Comparison of ENCODE assay signal across 21 mouse cellular contexts in the genomic region with DNA sequence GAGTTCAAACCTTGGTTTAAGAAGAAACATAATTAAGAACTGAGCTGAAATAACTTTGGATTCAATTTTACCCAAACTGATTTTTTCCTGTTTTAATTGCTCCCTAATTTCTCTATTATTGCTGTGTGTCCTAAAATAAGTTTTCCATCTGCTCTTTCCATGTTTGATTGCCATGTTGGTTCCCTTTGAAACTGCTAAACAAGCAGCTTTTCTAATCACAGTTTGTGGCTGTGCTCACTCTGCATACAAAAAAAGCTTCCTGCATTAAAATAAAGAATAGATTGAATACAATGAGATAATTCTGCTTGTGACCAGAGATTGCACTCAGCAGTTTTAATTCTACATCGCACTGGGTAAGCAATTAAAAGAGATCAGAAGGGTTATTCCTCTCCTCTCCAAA.
"Had no signal": no experiment of that assay in that cellular context is flagged by ENCODE, and none has a peak within 500 bp of the region (broad histone marks: within the 10 kb centered on the region; RNA-seq: fewer than 3 reads in every experiment).

No protein-coding gene starts in this region.

- H3K9me3 ChIP-seq: limb, embryonic 12.5 days; limb, embryonic 15.5 days; midbrain, embryonic 12.5 days; midbrain, embryonic 15.5 days; neural tube, embryonic 12.5 days; neural tube, embryonic 15.5 days; stomach, embryonic 15.5 days had no signal

- H3K4me3 ChIP-seq: limb, embryonic 12.5 days; limb, embryonic 15.5 days; midbrain, embryonic 12.5 days; midbrain, embryonic 15.5 days; neural tube, embryonic 12.5 days; neural tube, embryonic 15.5 days; stomach, embryonic 15.5 days had no signal

- H3K27ac ChIP-seq: kidney, postnatal 0 days; limb, embryonic 12.5 days; limb, embryonic 15.5 days; liver, embryonic 14.5 days; macrophage; midbrain, embryonic 12.5 days; midbrain, embryonic 15.5 days; neural tube, embryonic 12.5 days; neural tube, embryonic 15.5 days; stomach, embryonic 15.5 days had no signal

- DNase-seq: kidney, adult 2 months; kidney, postnatal 25 days; left cerebral cortex, postnatal 4 days; liver, postnatal 0 days; lung, embryonic 14.5 days; retina, postnatal 1 day; right cerebral cortex, postnatal 25 days; spleen, adult 18-20 months; thymus, postnatal 25 days had no signal

- H3K4me1 ChIP-seq: limb, embryonic 12.5 days; limb, embryonic 15.5 days; midbrain, embryonic 12.5 days; midbrain, embryonic 15.5 days; neural tube, embryonic 12.5 days; neural tube, embryonic 15.5 days; stomach, embryonic 15.5 days had no signal

- H3K4me2 ChIP-seq: limb, embryonic 12.5 days; limb, embryonic 15.5 days; liver, embryonic 11.5 days; lung, embryonic 14.5 days; midbrain, embryonic 12.5 days; midbrain, embryonic 15.5 days; neural tube, embryonic 12.5 days; neural tube, embryonic 15.5 days; stomach, embryonic 15.5 days had no signal

- H3K27me3 ChIP-seq: limb, embryonic 12.5 days; limb, embryonic 15.5 days; midbrain, embryonic 12.5 days; midbrain, embryonic 15.5 days; neural tube, embryonic 12.5 days; neural tube, embryonic 15.5 days; stomach, embryonic 15.5 days had no signal

- ATAC-seq: liver, postnatal 0 days; lung, postnatal 0 days; midbrain, embryonic 15.5 days had no signal

- H3K36me3 ChIP-seq: limb, embryonic 12.5 days; limb, embryonic 15.5 days; midbrain, embryonic 12.5 days; midbrain, embryonic 15.5 days; neural tube, embryonic 12.5 days; neural tube, embryonic 15.5 days; stomach, embryonic 15.5 days had no signal

- H3K9ac ChIP-seq: limb, embryonic 12.5 days; limb, embryonic 15.5 days; liver, embryonic 14.5 days; liver, postnatal 0 days; lung, embryonic 14.5 days; midbrain, embryonic 12.5 days; midbrain, embryonic 15.5 days; neural tube, embryonic 12.5 days; neural tube, embryonic 15.5 days; stomach, embryonic 15.5 days had no signal
